Mouse (Mus musculus) kidney, adult 2 months (tissue): ENCODE results near the gene Polr3c. TPM values are rescaled to one million over a fixed set of nuclear protein-coding genes. Genes with fewer than 3 reads are reported as not detected.
A peak's percentile ranks its signal among the peaks of the same experiment; 100 is the strongest.
"Not testable (repeated sequence)": the region's sequence is repeated elsewhere in the genome, so short reads cannot be mapped to it uniquely, and the experiment has no call there.

Experiments
- DNase-seq: peaks from one replicate; pipeline ENCODE4 v3.0.0; 2021
- H3K27ac ChIP-seq: fragments of 200-500 bp; 2 replicates; pipeline ENCODE4 v1.5.1; 2012; ENCODE audit warnings: low read depth, low read length, control low read depth, inconsistent platforms; ENCODE audit not compliant: insufficient read depth
- H3K27me3 ChIP-seq: fragments of 200-500 bp; replicated peaks from 2 replicates; pipeline ENCODE4 v1.6.1; 2012; ENCODE audit warnings: mild to moderate bottlenecking, moderate library complexity, low read length, inconsistent platforms; ENCODE audit not compliant: control insufficient read depth, insufficient read depth
- H3K36me3 ChIP-seq: fragments of 200-500 bp; 2 replicates; pipeline ENCODE4 v1.6.1; 2012; ENCODE audit warnings: mild to moderate bottlenecking, moderate library complexity, low read length, inconsistent platforms; ENCODE audit not compliant: control insufficient read depth, insufficient read depth
- H3K4me1 ChIP-seq: fragments of 200-500 bp; 2 replicates; pipeline ENCODE4 v1.6.1; 2011; ENCODE audit warnings: low read length; ENCODE audit not compliant: control insufficient read depth, insufficient read depth
- H3K4me3 ChIP-seq: fragments of 200-500 bp; 2 replicates; pipeline ENCODE4 v1.5.1; 2011; ENCODE audit warnings: mild to moderate bottlenecking, low read depth, low read length, control low read depth; ENCODE audit not compliant: insufficient read depth
- CTCF ChIP-seq: fragments of 200-500 bp; conservative IDR thresholded peaks from 2 replicates; pipeline ENCODE4 v1.5.1; 2011; ENCODE audit warnings: low read depth, mild to moderate bottlenecking, control low read depth, low read length, moderate library complexity, mixed read lengths; ENCODE audit not compliant: insufficient read depth, insufficient read length
- POLR2A ChIP-seq: fragments of 200-500 bp; IDR thresholded peaks from one replicate; pipeline ENCODE4 v1.6.1; 2011; ENCODE audit warnings: low read depth, low read length, control low read depth
- WGBS: fragments of 180-500 bp; shearing (Covaris S2); methylation state at CpG from one replicate; pipeline ENCODE4 v1.1.7; 2018; 5-methylcytosine and 5-hydroxymethylcytosine counted together
- polyA plus RNA-seq: library from polyadenylated mRNA; depleted of rRNA; stranded (reverse); fragments of >200 nt; gene quantifications from 2 replicates; pipeline ENCODE4 v1.2.3, GENCODE M21; 2012

Gene Polr3c
- polyA plus RNA-seq, 1 experiment: 34.6 TPM

DNA sequence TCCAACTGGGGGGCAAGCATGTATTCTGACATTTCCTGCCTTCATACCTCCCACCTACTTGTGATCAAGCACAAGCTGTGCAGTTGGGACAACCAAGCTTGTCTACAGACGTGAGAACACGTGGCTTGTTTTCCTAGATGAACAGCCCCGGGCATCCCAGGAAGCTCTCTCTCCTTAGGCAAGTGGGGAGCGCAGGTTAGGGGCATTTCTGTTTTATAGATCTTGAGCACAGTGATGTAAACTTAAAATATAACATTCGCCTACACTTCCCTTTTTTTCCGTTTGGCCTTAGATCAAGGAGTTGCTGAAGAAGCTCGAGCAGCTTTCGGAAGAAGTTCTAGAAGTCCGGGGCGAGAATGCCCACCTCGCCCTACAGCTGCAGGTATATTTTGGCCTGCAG is 38.6 kb downstream of the Polr3c start:
- Histone ChIP-seq H3K27ac (no peak overlapping the region), H3K36me3 (no peaks in the 10 kb centered on the region), H3K4me3 (no peak overlapping the region), H3K27me3 (no peaks in the 10 kb centered on the region), H3K4me1 (no peaks in the 10 kb centered on the region; the same call in 1 of the 2 replicates)
- whole genome bisulfite sequencing: 85% methylated on average over 11 of the region's 11 CpGs
- TF ChIP-seq CTCF: no peak
- no peak for TF ChIP-seq POLR2A
- no peak for DNase-seq

- not testable (repeated sequence) for H3K4me3 ChIP-seq, H3K27ac ChIP-seq, DNase-seq, H3K4me1 ChIP-seq, H3K36me3 ChIP-seq, H3K27me3 ChIP-seq
- 95% methylated on average over 5 of the region's 5 CpGs for WGBS
These were observed 41.4 kb downstream of the Polr3c start for GRCm38 (mm10) chr3:96686057-96686456.

DNA sequence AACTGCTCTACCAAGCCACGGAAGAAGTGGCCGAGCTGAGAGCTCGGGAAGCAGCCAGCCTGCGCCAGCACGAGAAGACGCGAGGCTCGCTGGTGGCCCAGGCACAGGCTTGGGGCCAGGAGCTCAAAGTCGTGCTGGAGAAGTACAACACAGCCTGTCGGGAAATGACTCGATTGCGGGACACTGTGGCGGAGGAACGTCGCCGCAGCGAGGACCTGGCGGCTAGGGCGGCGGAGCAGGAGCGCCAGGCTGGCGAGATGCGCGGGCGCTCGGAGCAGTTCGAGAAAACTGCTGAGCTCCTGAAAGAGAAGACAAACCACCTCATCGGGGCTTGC is 42.6 kb downstream of the Polr3c start:
- 37% methylated on average over 28 of the region's 28 CpGs for WGBS
- Histone ChIP-seq H3K36me3 (no peaks in the 10 kb centered on the region), H3K27me3 (no peaks in the 10 kb centered on the region; the same call in 1 of the 2 replicates), H3K4me3 (no peak overlapping the region), H3K4me1 (no peaks in the 10 kb centered on the region; the same call in 1 of the 2 replicates), H3K27ac (no peak overlapping the region)
- TF ChIP-seq POLR2A: no peak
- no peak for TF ChIP-seq CTCF
- peak; percentile 10 for DNase-seq

DNA sequence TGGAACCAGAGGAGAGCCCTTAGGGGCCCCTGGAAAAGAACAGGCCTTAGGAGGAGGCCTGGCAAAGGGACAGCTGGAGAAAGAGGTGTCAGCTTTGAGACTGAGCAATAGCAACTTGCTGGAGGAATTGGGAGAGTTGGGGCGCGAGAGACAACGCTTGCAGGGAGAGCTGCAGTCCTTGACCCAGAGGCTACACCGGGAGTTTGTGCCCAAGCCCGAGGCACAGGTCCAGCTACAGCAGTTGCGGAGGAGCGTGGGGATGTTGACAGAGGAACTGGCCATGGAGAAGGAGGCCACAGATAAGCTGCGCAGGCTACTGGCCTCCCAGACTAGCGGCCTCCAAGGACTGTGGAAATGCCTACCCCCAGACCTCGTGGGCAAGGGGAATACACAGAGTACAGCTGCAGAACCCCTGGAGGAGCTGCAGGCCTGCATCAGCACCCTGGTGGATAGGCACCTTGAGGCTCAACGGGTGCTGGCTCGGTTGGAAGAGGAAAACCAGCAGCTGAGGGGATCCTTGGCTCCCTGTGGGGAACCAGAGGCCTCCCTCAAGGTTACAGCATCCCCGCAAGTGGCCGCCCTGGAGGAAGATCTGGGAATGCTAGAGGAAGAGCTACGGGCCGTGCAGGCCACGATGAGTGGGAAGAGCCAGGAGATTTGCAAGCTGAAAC is 43.1 kb downstream of the Polr3c start:
- Histone ChIP-seq H3K27me3 (no peaks in the 10 kb centered on the region; the same call in 1 of the 2 replicates), H3K36me3 (no peaks in the 10 kb centered on the region), H3K27ac (no peak overlapping the region), H3K4me3 (no peak overlapping the region), H3K4me1 (no peaks in the 10 kb centered on the region; the same call in 1 of the 2 replicates)
- WGBS: 75% methylated on average over 17 of the region's 17 CpGs
- TF ChIP-seq POLR2A (no peak), CTCF (no peak)
- no peak for DNase-seq

- 89% methylated on average over 3 of the region's 3 CpGs for WGBS
- Histone ChIP-seq H3K36me3 (no peaks in the 10 kb centered on the region), H3K4me3 (no peak overlapping the region), H3K27me3 (no peaks in the 10 kb centered on the region; the same call in 1 of the 2 replicates), H3K4me1 (no peaks in the 10 kb centered on the region; the same call in 1 of the 2 replicates), H3K27ac (no peak overlapping the region)
- DNase-seq: no peak
- no peak for TF ChIP-seq CTCF
- TF ChIP-seq POLR2A: no peak
These were observed 43.9 kb downstream of the Polr3c start for GRCm38 (mm10) chr3:96683496-96683895.

GRCm38 (mm10) chr3:96680269-96680956 is 47.0 kb downstream of the Polr3c start:
- 51% methylated on average over 12 of the region's 12 CpGs for WGBS
- H3K4me1 ChIP-seq: no peaks in the 10 kb centered on the region; the same call in 1 of the 2 replicates
- no peak for DNase-seq
- H3K4me3 ChIP-seq: no peak overlapping the region
- H3K36me3 ChIP-seq: no peaks in the 10 kb centered on the region
- TF ChIP-seq POLR2A (no peak), CTCF (no peak)
- no peaks in the 10 kb centered on the region; the same call in 1 of the 2 replicates for H3K27me3 ChIP-seq
- no peak overlapping the region for H3K27ac ChIP-seq

- TF ChIP-seq CTCF (no peak), POLR2A (no peak)
- WGBS: 50% methylated on average over 5 of the region's 5 CpGs
- Histone ChIP-seq H3K27ac (no peak overlapping the region), H3K4me3 (no peak overlapping the region), H3K36me3 (no peaks in the 10 kb centered on the region), H3K27me3 (no peaks in the 10 kb centered on the region; the same call in 1 of the 2 replicates), H3K4me1 (no peaks in the 10 kb centered on the region)
- DNase-seq: no peak
These were observed 48.2 kb downstream of the Polr3c start for GRCm38 (mm10) chr3:96679159-96679674.

DNA sequence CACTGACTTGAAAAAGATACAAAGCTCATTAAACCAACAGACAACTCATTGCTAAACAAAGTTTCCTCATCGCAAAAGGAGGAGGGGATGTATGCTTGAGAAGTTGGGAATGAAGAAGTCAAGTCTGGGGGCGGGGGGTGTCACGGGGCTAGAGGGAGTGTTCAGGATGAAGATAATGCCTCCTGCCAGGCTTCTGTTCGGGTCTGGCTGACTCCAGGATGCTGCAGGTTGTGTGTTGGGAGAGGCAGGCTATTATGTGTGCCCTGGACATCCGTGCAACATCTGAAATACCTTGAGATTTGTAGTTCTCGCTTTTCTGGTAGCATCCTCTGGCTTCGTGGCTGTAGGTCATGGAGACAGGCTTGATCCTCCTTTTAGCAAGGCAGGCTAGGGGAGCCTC is 49.0 kb downstream of the Polr3c start:
- TF ChIP-seq POLR2A: no peak
- no peaks in the 10 kb centered on the region; the same call in 1 of the 2 replicates for H3K27me3 ChIP-seq
- no peak overlapping the region for H3K4me3 ChIP-seq
- H3K36me3 ChIP-seq: no peaks in the 10 kb centered on the region
- no peaks in the 10 kb centered on the region for H3K4me1 ChIP-seq
- no peak for DNase-seq
- no peak overlapping the region for H3K27ac ChIP-seq
- WGBS: 74% methylated on average over 7 of the region's 7 CpGs
